Mouse (Mus musculus): ENCODE results near the gene Klrb1a.

DNA sequence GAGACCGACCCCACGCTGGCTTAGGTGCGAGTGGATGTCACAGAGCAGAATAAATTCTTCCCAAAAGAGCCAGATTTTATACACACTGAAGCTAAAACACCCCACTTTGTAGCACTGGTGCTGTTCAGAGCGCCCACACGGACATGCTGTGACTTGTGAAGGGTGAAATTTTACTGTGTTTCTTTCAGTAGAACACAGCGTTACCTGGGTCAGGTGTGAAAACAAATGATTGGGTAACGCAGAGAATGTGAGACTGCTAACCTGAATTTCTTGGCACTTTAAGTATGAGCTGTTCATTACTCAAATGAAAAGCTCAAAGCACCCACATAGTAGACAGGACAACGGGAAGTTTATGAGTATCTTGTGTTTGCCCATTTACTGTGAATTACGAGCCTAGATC, 46.0 kb downstream of the Klrb1a start:
- TF ChIP-seq CTCF (IDR thresholded peaks at IDR 0.05; ENCODE audit: low read depth, low read length) (no peak), POLR2A (IDR thresholded peaks at IDR 0.05; ENCODE audit: borderline replicate concordance, low read depth, low read length) (no peak)
